Mouse (Mus musculus) intestine, postnatal 0 days (tissue): ENCODE data around the gene Dgkk. TPM values are rescaled to one million over a fixed set of nuclear protein-coding genes. Genes with fewer than 3 reads are reported as not detected.
"Not testable (repeated sequence)": the region's sequence is repeated elsewhere in the genome, so short reads cannot be mapped to it uniquely, and the experiment has no call there.

ENCODE experiments used
- ATAC-seq: fragments of 200-750 bp; cut with Nextera tagmentation; 2 replicates; pipeline ENCODE4 v1.8.0; 2017; ENCODE audit warnings: mild to moderate bottlenecking, moderate TSS enrichment, moderate library complexity
- H3K27ac ChIP-seq: fragments of 300-500 bp; sonication (generic); 2 replicates; pipeline ENCODE4 v1.5.1; 2014; ENCODE audit warnings: mild to moderate bottlenecking, low read depth, low read length, moderate library complexity
- H3K27me3 ChIP-seq: fragments of 300-500 bp; sonication (generic); replicated peaks from 2 replicates; pipeline ENCODE4 v1.6.1; 2014; ENCODE audit warnings: low read length, mixed read lengths; ENCODE audit not compliant: control insufficient read depth, insufficient read depth
- H3K36me3 ChIP-seq: fragments of 300-500 bp; sonication (generic); 2 replicates; pipeline ENCODE4 v1.6.1; 2014; ENCODE audit warnings: mild to moderate bottlenecking, moderate library complexity; ENCODE audit not compliant: control insufficient read depth, insufficient read depth
- H3K4me1 ChIP-seq: fragments of 300-500 bp; sonication (generic); replicated peaks from 2 replicates; pipeline ENCODE4 v1.6.1; 2014; ENCODE audit warnings: antibody characterized with exemption, low read length, mixed read lengths; ENCODE audit not compliant: control insufficient read depth, insufficient read depth
- H3K4me2 ChIP-seq: fragments of 300-500 bp; sonication (generic); replicated peaks from 2 replicates; pipeline ENCODE4 v1.6.1; 2014; ENCODE audit warnings: low read depth, mild to moderate bottlenecking, moderate library complexity
- H3K4me3 ChIP-seq: fragments of 300-500 bp; sonication (generic); 2 replicates; pipeline ENCODE4 v1.5.1; 2014; ENCODE audit warnings: low read depth, low read length
- H3K9ac ChIP-seq: fragments of 300-500 bp; sonication (generic); 2 replicates; pipeline ENCODE4 v1.6.1; 2014; ENCODE audit warnings: mild to moderate bottlenecking, low read depth, low read length
- H3K9me3 ChIP-seq: fragments of 300-500 bp; sonication (generic); 2 replicates; pipeline ENCODE4 v1.6.1; 2016; ENCODE audit warnings: mixed run types; ENCODE audit not compliant: control insufficient read depth
- CTCF ChIP-seq: sonication (generic); IDR thresholded peaks from 2 replicates; pipeline ENCODE4 v1.5.1; 2016; ENCODE audit warnings: low read depth, mild to moderate bottlenecking, control low read depth, antibody characterized with exemption, moderate library complexity
- WGBS: fragments of 180-500 bp; shearing (Covaris S2); extraction: QIAGEN DNeasy Blood & Tissue Kit; methylation state at CpG from one replicate; pipeline ENCODE4 v1.1.7; 2014; 5-methylcytosine and 5-hydroxymethylcytosine counted together
- polyA plus RNA-seq: library from polyadenylated mRNA; unstranded; fragments of >200 nt; fragmentation: Nextera tagmentation; extraction: Ambion mirVana; gene quantifications from 2 replicates; pipeline ENCODE4 v1.2.1, GENCODE M21; 2015

Gene Dgkk
- polyA plus RNA-seq, 1 experiment from 2014 or later: 0.04 TPM

DNA sequence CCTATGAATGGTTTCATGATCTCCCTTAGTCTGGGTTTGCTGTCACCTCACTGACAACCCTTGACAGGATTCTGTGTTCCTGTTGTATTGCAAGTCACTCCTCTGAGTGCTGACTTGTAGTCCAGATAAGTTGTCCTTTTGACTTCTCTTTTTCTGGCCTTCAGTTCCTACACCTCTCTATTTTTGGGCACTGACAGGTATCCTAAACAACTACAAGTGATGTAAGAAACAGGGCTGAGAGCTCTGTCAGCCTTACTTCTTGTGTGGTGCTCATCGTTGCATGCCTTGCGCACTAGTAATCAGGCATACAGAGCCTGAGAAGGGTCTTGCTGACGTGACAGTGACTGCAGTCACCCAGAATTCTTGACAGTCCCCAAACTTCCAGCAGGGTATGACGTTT is 147.1 kb downstream of the Dgkk start:
- no peaks in the 10 kb centered on the region for H3K9me3 ChIP-seq
- H3K9ac ChIP-seq: no peak overlapping the region
- no peak for TF ChIP-seq CTCF
- no peak overlapping the region for H3K4me3 ChIP-seq
- no peak overlapping the region for H3K27ac ChIP-seq
- no peak for ATAC-seq
- WGBS: 78% methylated on average over 4 of the region's 4 CpGs
- no peaks in the 10 kb centered on the region for H3K36me3 ChIP-seq
- no peaks in the 10 kb centered on the region for H3K27me3 ChIP-seq
- H3K4me1 ChIP-seq: no peaks in the 10 kb centered on the region
- H3K4me2 ChIP-seq: no peak overlapping the region

GRCm38 (mm10) chrX:6968598-6968997 is 189.5 kb downstream of the Dgkk start:
- no peak overlapping the region for H3K9ac ChIP-seq
- H3K9me3 ChIP-seq: no peaks in the 10 kb centered on the region
- H3K36me3 ChIP-seq: no peaks in the 10 kb centered on the region
- WGBS: 81% methylated on average over 3 of the region's 3 CpGs
- no peaks in the 10 kb centered on the region for H3K27me3 ChIP-seq
- no peaks in the 10 kb centered on the region for H3K4me1 ChIP-seq
- H3K27ac ChIP-seq: no peak overlapping the region
- no peak for ATAC-seq
- no peak for TF ChIP-seq CTCF
- H3K4me2 ChIP-seq: no peak overlapping the region
- no peak overlapping the region for H3K4me3 ChIP-seq

GRCm38 (mm10) chrX:6971956-6972355 is 192.8 kb downstream of the Dgkk start:
- no peak for TF ChIP-seq CTCF
- ATAC-seq: no peak
- H3K27me3 ChIP-seq: no peaks in the 10 kb centered on the region
- no peaks in the 10 kb centered on the region for H3K36me3 ChIP-seq
- no peak overlapping the region for H3K27ac ChIP-seq
- no peak overlapping the region for H3K4me2 ChIP-seq
- 79% methylated on average over 1 of the region's 1 CpGs for WGBS
- H3K4me1 ChIP-seq: no peaks in the 10 kb centered on the region
- H3K9ac ChIP-seq: no peak overlapping the region
- H3K9me3 ChIP-seq: no peaks in the 10 kb centered on the region
- no peak overlapping the region for H3K4me3 ChIP-seq

DNA sequence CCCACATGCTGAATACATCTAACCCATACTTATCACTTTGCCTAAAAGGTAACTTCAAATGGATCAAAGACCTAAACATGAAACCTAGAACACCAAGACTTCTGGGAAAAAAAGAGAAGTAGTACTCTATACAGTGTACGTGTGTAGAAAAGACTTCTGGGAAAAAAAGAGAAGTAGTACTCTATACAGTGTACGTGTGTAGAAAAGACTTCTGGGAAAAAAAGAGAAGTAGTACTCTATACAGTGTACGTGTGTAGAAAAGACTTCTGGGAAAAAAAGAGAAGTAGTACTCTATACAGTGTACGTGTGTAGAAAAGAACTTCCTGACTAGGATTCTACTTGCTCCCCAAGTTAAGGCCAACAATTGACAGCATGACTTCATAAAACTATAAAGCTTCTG is 204.8 kb downstream of the Dgkk start:
- not testable (repeated sequence) for H3K9me3 ChIP-seq, H3K27ac ChIP-seq, H3K27me3 ChIP-seq, H3K36me3 ChIP-seq, ATAC-seq, H3K4me3 ChIP-seq, H3K4me1 ChIP-seq, H3K4me2 ChIP-seq, H3K9ac ChIP-seq
- 79% methylated on average over 3 of the region's 4 CpGs for WGBS
